Mouse (Mus musculus) liver, embryonic 14.5 days (tissue): ENCODE measurements at regions not wholly inside any gene's neighbourhood (a gene's known extent, or its start where the extent isn't known, plus 50 kb on each side); places are given as distances from the start of the nearest gene placed in this dataset.

Experiments
- CTCF ChIP-seq: IDR thresholded peaks from 2 replicates; pipeline ENCODE4 v1.5.1; 2016; ENCODE audit warnings: antibody characterized with exemption, low read depth, control low read depth
- EP300 ChIP-seq: IDR thresholded peaks from 2 replicates; pipeline ENCODE4 v1.6.1; 2016; ENCODE audit warnings: antibody characterized with exemption, low read depth

DNA sequence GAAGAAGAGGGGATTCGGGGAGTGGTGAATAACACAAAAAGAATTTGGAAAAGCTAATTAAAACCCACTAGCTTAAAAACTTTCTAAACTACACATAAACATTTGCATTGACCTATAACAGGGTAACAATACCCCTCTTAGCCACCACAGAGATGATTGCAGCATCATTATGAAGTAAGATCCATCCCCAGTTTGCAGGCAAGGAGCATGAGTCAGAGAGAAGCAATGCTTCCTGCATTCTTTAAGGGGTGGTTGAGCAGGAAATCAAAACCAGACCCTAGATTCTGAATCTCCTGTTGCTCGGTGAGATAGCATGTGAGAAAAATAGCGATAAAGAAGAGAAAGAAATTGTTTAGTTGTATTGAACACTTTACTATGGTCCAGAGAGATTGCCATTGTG is 2680.3 kb downstream of the Poteg start:
- TF ChIP-seq CTCF (no peak), EP300 (no peak)
